Mouse (Mus musculus) heart, embryonic 10.5 days (tissue): ENCODE results near the gene Cdc25b. TPM values are rescaled to one million over a fixed set of nuclear protein-coding genes. Genes with fewer than 3 reads are reported as not detected.
A peak's percentile ranks its signal among the peaks of the same experiment; 100 is the strongest.

Source experiments
- DNase-seq: peaks from one replicate; pipeline ENCODE4 v3.0.0-alpha.2; 2017; ENCODE audit warnings: low spot score
- H3K27ac ChIP-seq: fragments of 300-500 bp; sonication (generic); 2 replicates; pipeline ENCODE4 v1.5.1; 2016; ENCODE audit warnings: mild to moderate bottlenecking
- H3K27me3 ChIP-seq: fragments of 300-500 bp; sonication (generic); 2 replicates; pipeline ENCODE4 v1.6.1; 2016; ENCODE audit warnings: mild to moderate bottlenecking; ENCODE audit not compliant: poor library complexity, insufficient read depth, severe bottlenecking
- H3K36me3 ChIP-seq: fragments of 300-500 bp; sonication (generic); 2 replicates; pipeline ENCODE4 v1.6.1; 2016; ENCODE audit warnings: mild to moderate bottlenecking, moderate library complexity
- H3K4me1 ChIP-seq: fragments of 300-500 bp; sonication (generic); 2 replicates; pipeline ENCODE4 v1.6.1; 2016; ENCODE audit warnings: mild to moderate bottlenecking
- H3K4me3 ChIP-seq: fragments of 300-500 bp; sonication (generic); 2 replicates; pipeline ENCODE4 v1.5.1; 2016; ENCODE audit warnings: mild to moderate bottlenecking, moderate library complexity
- H3K9me3 ChIP-seq: fragments of 300-500 bp; sonication (generic); 2 replicates; pipeline ENCODE4 v1.6.1; 2016; ENCODE audit warnings: mild to moderate bottlenecking, moderate library complexity
- WGBS: fragments of 180-500 bp; shearing (Covaris S2); methylation state at CpG from one replicate; pipeline ENCODE4 v1.1.7; 2016; 5-methylcytosine and 5-hydroxymethylcytosine counted together
- polyA plus RNA-seq: library from polyadenylated mRNA; unstranded; fragments of >200 nt; fragmentation: Nextera tagmentation; extraction: Ambion mirVana; gene quantifications from 2 replicates; pipeline ENCODE4 v1.2.1, GENCODE M21; 2016

Cdc25b gene
- polyA plus RNA-seq, 1 experiment from 2014 or later = 27.8 TPM

DNA sequence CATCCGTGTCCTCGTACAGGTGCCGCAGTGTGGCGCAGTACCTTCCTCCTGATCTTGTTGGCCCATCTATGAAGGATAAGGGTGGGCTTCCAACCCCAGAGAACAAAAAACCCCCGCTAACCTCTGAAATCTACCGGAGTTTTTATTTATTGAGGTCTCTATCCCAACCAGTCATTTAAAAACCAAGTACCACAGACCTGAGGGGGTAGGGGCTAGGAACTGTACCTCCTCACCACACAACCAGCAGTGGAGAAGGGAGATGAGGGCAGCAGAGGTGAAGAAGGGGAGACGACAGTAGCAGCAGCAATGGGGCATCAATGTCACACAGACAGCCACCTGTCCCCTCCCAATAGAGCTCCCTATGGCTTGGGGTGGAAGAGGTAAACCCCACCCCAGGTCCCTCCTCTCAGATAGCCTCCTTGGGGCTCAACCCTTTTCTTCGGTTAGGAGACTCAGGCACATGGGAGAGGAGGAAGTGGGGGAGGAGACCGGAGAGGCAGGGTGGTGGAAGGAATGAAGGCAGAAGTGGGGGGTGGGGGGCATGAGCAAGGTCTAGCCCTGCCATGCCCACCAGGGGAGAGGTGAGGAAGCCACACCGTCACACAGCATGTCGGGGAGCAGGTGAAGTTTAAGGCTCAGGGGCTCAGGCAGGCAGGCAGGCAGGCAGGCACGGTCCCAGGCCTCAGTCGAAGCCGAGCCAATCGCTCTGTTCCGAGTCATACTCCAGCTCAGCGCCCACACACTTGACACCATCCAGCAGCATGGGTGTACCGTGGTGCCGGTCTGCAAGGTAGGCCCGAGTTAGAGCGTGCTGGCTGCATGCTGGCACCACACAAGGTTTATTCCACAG lies 40.3 kb upstream of the Cdc25b start:
- peaks cover 51% of the 10 kb centered on the region for H3K4me1 ChIP-seq
- H3K9me3 ChIP-seq = no peaks in the 10 kb centered on the region
- H3K36me3 ChIP-seq = peaks cover 88% of the 10 kb centered on the region
- peaks cover 8% of the 10 kb centered on the region for H3K27me3 ChIP-seq
- H3K4me3 ChIP-seq = no peak overlapping the region
- H3K27ac ChIP-seq = peak overlapping the region; percentile 18; the same call in 1 of the 2 replicates
- 79% methylated on average over 21 of the region's 21 CpGs for WGBS
- peak; percentile 74 for DNase-seq

DNA sequence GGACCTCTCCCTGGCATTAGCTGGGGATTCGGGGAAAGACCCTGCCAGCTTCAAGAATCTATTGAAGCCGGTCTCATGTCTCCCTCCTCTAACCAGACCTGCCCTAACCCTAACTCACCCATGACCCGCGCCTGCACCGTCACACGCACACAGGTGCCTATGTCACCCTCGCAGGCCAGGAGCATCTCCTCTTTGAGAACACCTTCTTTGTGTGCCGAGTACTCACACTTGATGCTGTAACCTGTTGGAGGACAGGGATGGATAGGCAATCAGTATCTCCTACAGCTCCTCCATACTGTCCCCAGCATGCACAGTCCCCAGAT lies 39.7 kb upstream of the Cdc25b start:
- peaks cover 46% of the 10 kb centered on the region for H3K4me1 ChIP-seq
- H3K9me3 ChIP-seq = no peaks in the 10 kb centered on the region
- H3K4me3 ChIP-seq = no peak overlapping the region
- peaks cover 8% of the 10 kb centered on the region for H3K27me3 ChIP-seq
- no peak overlapping the region for H3K27ac ChIP-seq
- peak; percentile 74 for DNase-seq
- 93% methylated on average over 8 of the region's 8 CpGs for WGBS
- H3K36me3 ChIP-seq = peaks cover 90% of the 10 kb centered on the region

DNA sequence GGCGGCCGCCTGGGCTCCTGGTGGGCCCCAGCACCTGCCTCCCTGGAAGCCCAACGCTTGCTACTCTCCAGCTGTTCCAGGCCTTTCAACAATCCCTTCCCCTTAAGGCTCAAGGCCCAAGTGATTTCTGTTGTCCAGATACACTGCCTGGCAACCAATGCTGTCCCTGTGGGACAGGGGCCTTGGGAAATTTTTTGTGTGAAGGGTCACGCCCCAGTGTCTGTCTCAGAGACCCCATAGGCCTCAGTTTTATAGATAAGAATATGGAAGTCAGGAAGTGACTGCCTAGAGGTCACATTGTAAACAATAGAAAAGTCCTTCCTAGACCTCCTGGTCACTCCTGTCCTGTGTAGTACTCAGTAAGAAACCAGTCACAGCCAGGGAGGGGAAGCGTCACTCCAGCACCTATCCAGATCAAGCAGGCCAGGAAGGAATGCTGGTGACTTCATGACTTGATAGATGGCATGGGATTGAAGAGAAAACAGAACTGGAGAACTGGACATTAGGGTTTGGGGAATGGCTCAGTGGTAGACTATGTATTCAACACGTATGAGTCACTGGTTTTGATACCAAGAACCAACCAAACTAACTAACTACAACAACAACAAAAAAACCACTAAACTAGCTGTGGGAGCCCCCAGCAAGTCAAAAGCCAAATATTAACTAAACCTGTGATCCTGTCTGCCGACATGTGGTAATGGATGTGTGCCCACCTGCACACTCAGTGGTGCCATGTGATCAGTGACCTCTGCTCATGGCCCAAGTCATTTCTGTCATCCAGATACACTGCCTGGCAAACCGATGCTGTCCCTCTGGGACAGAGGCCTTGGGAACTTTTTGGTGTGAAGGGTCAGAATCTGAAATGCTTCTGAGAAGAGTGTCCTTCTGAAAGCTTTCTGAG lies 38.1 kb upstream of the Cdc25b start:
- no peak for DNase-seq
- peaks cover 8% of the 10 kb centered on the region for H3K27me3 ChIP-seq
- peak overlapping the region; percentile 19; the same call in 1 of the 2 replicates for H3K27ac ChIP-seq
- H3K4me3 ChIP-seq = no peak overlapping the region
- H3K36me3 ChIP-seq = peaks cover 93% of the 10 kb centered on the region
- H3K4me1 ChIP-seq = peaks cover 44% of the 10 kb centered on the region
- WGBS = 79% methylated on average over 8 of the region's 8 CpGs
- no peaks in the 10 kb centered on the region for H3K9me3 ChIP-seq

DNA sequence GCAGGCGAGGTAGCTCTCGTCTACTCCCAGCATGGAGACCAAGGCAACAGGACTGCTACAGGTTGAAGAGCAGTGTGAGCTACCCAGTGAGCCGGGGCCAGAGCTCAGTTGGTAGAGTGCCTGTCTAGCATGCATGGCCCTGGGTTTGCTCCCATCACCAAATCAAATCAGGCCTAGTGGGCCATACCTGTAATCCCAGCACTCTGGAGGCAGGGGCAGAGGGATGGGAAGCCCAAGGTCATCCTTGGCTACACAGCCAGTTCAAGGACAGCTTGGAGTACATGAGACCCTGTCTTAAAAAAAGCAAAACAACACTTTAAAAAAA lies 37.5 kb upstream of the Cdc25b start:
- 94% methylated on average over 3 of the region's 3 CpGs for WGBS
- Histone ChIP-seq H3K27ac (no peak overlapping the region; the same call in 1 of the 2 replicates), H3K27me3 (peaks cover 8% of the 10 kb centered on the region), H3K36me3 (peaks cover 89% of the 10 kb centered on the region), H3K9me3 (no peaks in the 10 kb centered on the region), H3K4me3 (no peak overlapping the region), H3K4me1 (peaks cover 45% of the 10 kb centered on the region)
- no peak for DNase-seq

DNA sequence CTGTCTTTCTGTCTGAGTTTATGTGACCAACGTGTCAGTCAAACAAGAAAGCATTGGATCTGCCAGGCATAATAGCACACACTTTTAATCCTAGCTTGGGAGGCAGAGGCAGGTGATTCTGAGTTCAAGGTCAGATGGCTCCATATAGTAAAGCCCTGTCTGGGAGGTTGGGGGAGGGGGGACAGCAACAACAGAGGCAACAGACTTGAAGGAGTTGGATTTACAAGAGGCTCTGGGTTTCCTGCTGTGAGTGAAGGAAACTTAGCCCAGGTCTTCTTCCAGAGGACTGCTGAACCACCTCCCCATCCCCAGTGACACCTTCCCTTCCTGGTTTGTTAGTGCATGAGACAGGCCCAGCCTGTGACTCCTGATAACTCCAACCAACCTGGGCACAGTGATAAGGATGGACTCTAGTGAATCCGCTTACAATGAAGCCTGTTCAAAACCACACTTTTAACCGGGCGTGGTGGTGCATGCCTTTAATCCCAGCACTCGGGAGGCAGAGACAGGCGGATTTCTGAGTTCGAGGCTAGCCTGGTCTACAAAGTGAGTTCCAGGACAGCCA lies 34.5 kb upstream of the Cdc25b start:
- Histone ChIP-seq H3K4me3 (no peak overlapping the region), H3K4me1 (peaks cover 34% of the 10 kb centered on the region), H3K27ac (no peak overlapping the region), H3K9me3 (no peaks in the 10 kb centered on the region), H3K36me3 (peaks cover 71% of the 10 kb centered on the region), H3K27me3 (no peaks in the 10 kb centered on the region)
- 78% methylated on average over 7 of the region's 7 CpGs for WGBS
- DNase-seq = peak; percentile 91

DNA sequence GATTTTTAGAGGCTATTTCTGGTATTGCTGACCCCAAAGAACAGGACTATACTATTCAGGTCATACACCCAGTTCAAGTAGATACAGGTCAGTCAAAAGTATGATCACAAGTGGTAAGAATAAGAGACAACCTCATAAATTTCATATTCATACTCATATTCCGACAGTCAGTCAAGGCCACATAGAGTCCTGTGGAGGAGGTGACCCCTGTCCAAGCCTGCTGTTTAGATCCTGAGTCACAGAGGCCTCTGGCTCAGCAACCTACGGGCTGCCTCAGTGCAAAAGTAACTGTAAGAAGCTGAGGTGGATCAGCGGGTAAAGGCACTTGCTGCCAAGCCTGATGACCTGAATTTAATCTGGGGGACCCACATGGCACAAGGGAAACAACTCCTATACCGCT lies 32.7 kb upstream of the Cdc25b start:
- Histone ChIP-seq H3K27me3 (no peaks in the 10 kb centered on the region), H3K36me3 (peaks cover 53% of the 10 kb centered on the region), H3K4me1 (peaks cover 44% of the 10 kb centered on the region), H3K4me3 (no peak overlapping the region), H3K27ac (no peak overlapping the region), H3K9me3 (no peaks in the 10 kb centered on the region)
- DNase-seq = no peak
- WGBS = 89% methylated on average over 4 of the region's 4 CpGs

DNA sequence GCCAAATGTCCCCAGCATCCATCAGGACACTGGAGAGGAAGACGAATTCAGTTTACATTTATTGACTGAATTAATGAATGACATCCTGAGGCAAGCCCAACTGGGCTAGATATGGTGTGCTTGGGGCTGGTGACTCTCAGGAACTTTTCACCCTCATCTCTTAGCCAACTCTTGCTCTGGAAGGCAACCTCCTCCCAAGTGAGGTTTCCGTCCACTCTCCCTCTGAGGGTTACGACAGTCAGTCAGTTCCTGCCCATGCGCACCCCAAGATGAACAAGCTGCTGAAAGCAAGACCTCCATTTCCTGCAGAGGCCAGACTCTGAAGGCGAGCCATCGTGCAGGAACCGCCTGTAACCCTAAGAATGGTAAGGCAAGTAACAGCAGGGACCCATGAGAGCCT lies 29.8 kb upstream of the Cdc25b start:
- Histone ChIP-seq H3K36me3 (peaks cover 25% of the 10 kb centered on the region), H3K27me3 (no peaks in the 10 kb centered on the region), H3K9me3 (no peaks in the 10 kb centered on the region), H3K27ac (peak overlapping the region; percentile 56; the same call in 1 of the 2 replicates), H3K4me3 (0 out of 2 replicates have a peak overlapping the region, but pooled peaks have one; percentile 3), H3K4me1 (peaks cover 48% of the 10 kb centered on the region)
- 89% methylated on average over 7 of the region's 7 CpGs for WGBS
- no peak for DNase-seq

DNA sequence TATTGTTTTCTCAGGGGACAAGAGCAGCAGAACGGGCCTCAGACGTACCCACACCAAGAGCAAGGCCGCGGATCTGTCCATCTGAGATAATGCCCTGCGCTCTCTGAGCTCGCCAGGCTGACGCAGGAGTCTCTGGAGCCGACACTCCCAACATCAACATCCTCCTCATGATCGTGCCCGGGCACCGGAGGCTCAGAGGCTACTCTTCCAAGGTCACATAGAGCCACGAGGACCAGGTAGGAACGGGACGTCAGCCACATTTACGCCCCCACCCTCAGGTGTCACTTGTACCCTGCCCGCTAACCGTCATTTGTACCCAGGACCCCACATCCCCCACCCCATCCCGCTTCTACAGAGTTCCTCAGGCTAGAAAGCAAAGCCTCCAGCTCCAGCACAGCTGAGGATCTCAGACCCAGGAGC lies 27.2 kb upstream of the Cdc25b start:
- WGBS = under 1% methylated on average over 18 of the region's 18 CpGs
- H3K27me3 ChIP-seq = no peaks in the 10 kb centered on the region
- H3K9me3 ChIP-seq = no peaks in the 10 kb centered on the region
- peaks cover 37% of the 10 kb centered on the region for H3K4me1 ChIP-seq
- peak; percentile 93 for DNase-seq
- peak overlapping the region; percentile 93 for H3K27ac ChIP-seq
- peak overlapping the region; percentile 73 for H3K4me3 ChIP-seq
- 0 out of 2 replicates have a peak, but pooled peaks cover 10% of the 10 kb centered on the region for H3K36me3 ChIP-seq

DNA sequence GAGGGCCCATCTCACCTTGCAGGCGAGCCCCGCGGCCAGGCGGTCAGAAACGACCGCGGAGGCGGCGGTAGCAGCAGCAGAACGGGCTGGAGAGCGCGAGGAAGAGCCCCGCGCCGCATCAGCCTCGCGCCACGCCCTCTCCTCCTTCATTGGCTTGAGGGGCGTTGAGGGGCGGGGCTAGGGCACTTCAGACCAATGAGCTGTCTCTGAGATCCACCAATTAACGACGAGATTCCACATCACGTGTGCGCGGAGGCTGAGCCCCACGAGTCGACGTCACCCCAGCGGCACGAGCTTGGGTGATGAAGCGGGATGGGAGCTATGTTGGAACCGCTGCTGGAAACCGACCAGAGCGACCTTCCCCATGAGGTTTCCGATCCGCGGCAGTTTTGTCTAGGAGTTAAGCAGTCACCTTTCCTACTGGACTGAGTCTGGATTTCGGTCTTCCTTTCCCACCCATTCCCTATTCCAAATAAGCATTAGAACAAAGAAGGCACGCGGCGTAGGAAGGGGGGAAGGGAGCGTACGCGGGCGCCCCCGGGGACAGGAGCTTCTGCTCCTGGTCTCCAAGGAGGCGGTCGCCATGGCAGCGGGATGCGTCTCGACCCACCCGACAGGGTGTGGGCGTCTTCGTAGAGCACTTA lies 26.7 kb upstream of the Cdc25b start, which contains the start of gene 1700037H04Rik:
Gene 1700037H04Rik, minus strand, starts transcription at position 144 of the 644 bp plus-strand sequence.
- Histone ChIP-seq H3K27ac (peak within 1 kb of the TSS; percentile 93), H3K4me3 (peak within 1 kb of the TSS; percentile 73), H3K27me3 (no peaks in the 10 kb centered on the region), H3K4me1 (peaks cover 37% of the 10 kb centered on the region), H3K36me3 (0 out of 2 replicates have a peak, but pooled peaks cover 5% of the 10 kb centered on the region), H3K9me3 (no peaks in the 10 kb centered on the region)
- peak; percentile 99 for DNase-seq
- under 1% methylated on average over 54 of the region's 54 CpGs for WGBS

DNA sequence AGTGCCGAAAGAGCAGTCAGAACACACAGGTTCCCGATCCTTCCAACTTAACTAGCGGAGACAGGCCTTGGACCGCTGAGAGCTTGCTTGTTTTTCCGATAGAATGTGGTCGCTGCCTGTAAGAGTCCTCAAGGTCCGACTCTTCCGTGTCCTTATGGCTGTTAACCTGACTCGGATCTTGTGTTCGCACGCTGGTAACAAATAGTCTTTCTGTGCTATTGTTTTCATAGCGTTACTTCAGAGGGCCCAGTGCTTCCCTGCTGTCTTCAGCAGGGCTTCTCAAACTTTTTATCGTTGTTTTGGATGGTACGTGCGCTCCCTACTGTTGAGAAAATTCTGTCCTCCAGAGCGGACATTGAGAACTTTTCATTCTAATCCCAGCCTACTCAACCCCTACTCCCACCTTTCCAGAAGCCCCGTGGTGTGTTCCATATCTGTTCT lies 26.1 kb upstream of the Cdc25b start:
- no peaks in the 10 kb centered on the region for H3K27me3 ChIP-seq
- WGBS = under 1% methylated on average over 17 of the region's 17 CpGs
- peak overlapping the region; percentile 73 for H3K4me3 ChIP-seq
- no peak for DNase-seq
- H3K9me3 ChIP-seq = no peaks in the 10 kb centered on the region
- H3K27ac ChIP-seq = peak overlapping the region; percentile 93
- peaks cover 37% of the 10 kb centered on the region for H3K4me1 ChIP-seq
- H3K36me3 ChIP-seq = no peaks in the 10 kb centered on the region

DNA sequence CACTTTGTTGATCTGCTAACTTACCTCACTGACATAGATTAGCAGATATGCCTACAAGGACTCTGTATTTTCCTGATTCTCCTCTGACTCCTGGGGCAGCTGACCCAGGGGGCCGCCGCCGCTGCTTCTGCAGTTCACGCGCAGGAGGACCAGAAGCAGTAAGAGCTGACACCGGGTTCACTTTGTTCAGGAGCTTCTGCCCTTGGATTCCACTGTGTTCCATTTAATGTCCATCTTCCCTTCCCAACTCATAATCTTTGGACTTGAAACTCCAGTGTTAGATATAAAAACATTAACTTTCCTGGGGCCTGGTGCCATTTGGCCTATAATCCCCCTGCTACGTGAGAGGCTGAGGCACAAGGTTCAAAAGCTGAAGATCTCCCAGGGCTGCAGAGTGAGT lies 22.8 kb upstream of the Cdc25b start:
- no peaks in the 10 kb centered on the region for H3K9me3 ChIP-seq
- H3K27me3 ChIP-seq = peaks cover 4% of the 10 kb centered on the region; the same call in 1 of the 2 replicates
- H3K27ac ChIP-seq = no peak overlapping the region
- no peak overlapping the region for H3K4me3 ChIP-seq
- peaks cover 5% of the 10 kb centered on the region for H3K4me1 ChIP-seq
- DNase-seq = no peak
- WGBS = 62% methylated on average over 7 of the region's 7 CpGs
- no peaks in the 10 kb centered on the region for H3K36me3 ChIP-seq

DNA sequence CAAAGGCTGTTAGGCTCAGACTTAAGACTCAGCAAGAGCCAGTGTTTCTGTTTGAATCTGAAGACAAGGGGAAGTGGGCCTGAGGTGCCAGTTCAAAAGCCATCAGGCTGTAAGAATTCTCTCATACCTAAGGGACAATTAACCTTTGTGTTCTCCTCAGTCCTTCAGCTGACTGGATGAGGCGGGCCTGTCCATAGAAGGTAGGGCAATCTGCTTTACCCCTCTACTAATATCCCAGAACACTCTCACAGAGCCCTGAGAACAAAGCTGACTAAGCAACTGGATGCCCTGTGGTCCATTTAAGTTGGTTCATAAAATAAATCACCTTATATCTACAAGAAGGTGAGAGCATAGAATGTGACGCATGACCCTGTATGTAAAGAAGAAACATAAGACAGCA lies 20.6 kb upstream of the Cdc25b start:
- WGBS = 92% methylated on average over 2 of the region's 2 CpGs
- peaks cover 26% of the 10 kb centered on the region for H3K27me3 ChIP-seq
- DNase-seq = no peak

More for the DNA sequence above, 20.6 kb upstream of the Cdc25b start:
- no peak overlapping the region for H3K27ac ChIP-seq
- peaks cover 2% of the 10 kb centered on the region; the same call in 1 of the 2 replicates for H3K4me1 ChIP-seq
- no peak overlapping the region for H3K4me3 ChIP-seq
- no peaks in the 10 kb centered on the region for H3K36me3 ChIP-seq
- H3K9me3 ChIP-seq = no peaks in the 10 kb centered on the region
